Mouse (Mus musculus): ENCODE measurements around the gene Dtx1. TPM values are rescaled to one million over a fixed set of nuclear protein-coding genes. Genes with fewer than 3 reads are reported as not detected.
A peak's percentile ranks its signal among the peaks of the same experiment; 100 is the strongest.

Gene Dtx1
- polyA plus RNA-seq, 1 experiment from 2014 or later: 44.8 TPM

- H3K9me3 ChIP-seq (ENCODE audit: control insufficient read depth, low read length): no peaks in the 10 kb centered on the region
- peaks cover 11% of the 10 kb centered on the region for H3K4me1 ChIP-seq (ENCODE audit: control insufficient read depth, insufficient read depth, low read depth, low read length)
- no peaks in the 10 kb centered on the region for H3K36me3 ChIP-seq (ENCODE audit: control insufficient read depth, insufficient read depth, low read length)
- peaks cover 12% of the 10 kb centered on the region for H3K27me3 ChIP-seq (replicated peaks; ENCODE audit: control insufficient read depth, insufficient read depth, low read length)
- no peak for ATAC-seq
- no peak overlapping the region for H3K9ac ChIP-seq (ENCODE audit: low read depth, low read length)
- no peak overlapping the region for H3K4me3 ChIP-seq (ENCODE audit: low read length)
- 92% methylated on average over 3 of the region's 3 CpGs for WGBS
- no peak overlapping the region for H3K4me2 ChIP-seq (ENCODE audit: low read length)
- no peak overlapping the region for H3K27ac ChIP-seq (ENCODE audit: low read depth, low read length)
These were observed 67.5 kb downstream of the Dtx1 start for GRCm38 (mm10) chr5:120644227-120644626.

GRCm38 (mm10) chr5:120643365-120644085, 68.2 kb downstream of the Dtx1 start:
- no peaks in the 10 kb centered on the region for H3K36me3 ChIP-seq (ENCODE audit: control insufficient read depth, insufficient read depth, low read length)
- H3K9me3 ChIP-seq (ENCODE audit: control insufficient read depth, low read length): no peaks in the 10 kb centered on the region
- peaks cover 6% of the 10 kb centered on the region for H3K27me3 ChIP-seq (replicated peaks; ENCODE audit: control insufficient read depth, insufficient read depth, low read length)
- H3K9ac ChIP-seq (ENCODE audit: low read depth, low read length): no peak overlapping the region; the same call in 1 of the 2 replicates
- H3K4me3 ChIP-seq (ENCODE audit: low read length): no peak overlapping the region
- no peak overlapping the region for H3K4me2 ChIP-seq (ENCODE audit: low read length)
- 0 out of 2 replicates have a peak, but pooled peaks have one; percentile 42 for ATAC-seq
- no peak overlapping the region for H3K27ac ChIP-seq (ENCODE audit: low read depth, low read length)
- peaks cover 4% of the 10 kb centered on the region for H3K4me1 ChIP-seq (ENCODE audit: control insufficient read depth, insufficient read depth, low read depth, low read length)
- 63% methylated on average over 14 of the region's 14 CpGs for WGBS

GRCm38 (mm10) chr5:120640094-120640493, 71.6 kb downstream of the Dtx1 start:
- no peak overlapping the region for H3K4me3 ChIP-seq (ENCODE audit: low read length)
- no peak overlapping the region for H3K4me2 ChIP-seq (ENCODE audit: low read length)
- WGBS: 96% methylated on average over 7 of the region's 7 CpGs
- no peaks in the 10 kb centered on the region for H3K9me3 ChIP-seq (ENCODE audit: control insufficient read depth, low read length)
- ATAC-seq: no peak
- no peak overlapping the region for H3K9ac ChIP-seq (ENCODE audit: low read depth, low read length)
- H3K27ac ChIP-seq (ENCODE audit: low read depth, low read length): no peak overlapping the region
- no peaks in the 10 kb centered on the region for H3K27me3 ChIP-seq (replicated peaks; ENCODE audit: control insufficient read depth, insufficient read depth, low read length)
- H3K4me1 ChIP-seq (ENCODE audit: control insufficient read depth, insufficient read depth, low read depth, low read length): no peaks in the 10 kb centered on the region; the same call in 1 of the 2 replicates
- H3K36me3 ChIP-seq (ENCODE audit: control insufficient read depth, insufficient read depth, low read length): no peaks in the 10 kb centered on the region

GRCm38 (mm10) chr5:120635633-120636032, 76.1 kb downstream of the Dtx1 start:
- no peak overlapping the region for H3K27ac ChIP-seq (ENCODE audit: low read depth, low read length)
- H3K4me2 ChIP-seq (ENCODE audit: low read length): no peak overlapping the region
- 90% methylated on average over 5 of the region's 5 CpGs for WGBS
- no peak for ATAC-seq
- no peaks in the 10 kb centered on the region for H3K27me3 ChIP-seq (replicated peaks; ENCODE audit: control insufficient read depth, insufficient read depth, low read length)
- H3K4me1 ChIP-seq (ENCODE audit: control insufficient read depth, insufficient read depth, low read depth, low read length): no peaks in the 10 kb centered on the region
- H3K4me3 ChIP-seq (ENCODE audit: low read length): no peak overlapping the region
- no peak overlapping the region for H3K9ac ChIP-seq (ENCODE audit: low read depth, low read length)
- H3K36me3 ChIP-seq (ENCODE audit: control insufficient read depth, insufficient read depth, low read length): no peaks in the 10 kb centered on the region
- no peaks in the 10 kb centered on the region for H3K9me3 ChIP-seq (ENCODE audit: control insufficient read depth, low read length)

GRCm38 (mm10) chr5:120634860-120635259, 76.9 kb downstream of the Dtx1 start:
- Histone ChIP-seq H3K4me2 (ENCODE audit: low read length) (no peak overlapping the region), H3K9ac (ENCODE audit: low read depth, low read length) (no peak overlapping the region), H3K4me3 (ENCODE audit: low read length) (no peak overlapping the region), H3K36me3 (ENCODE audit: control insufficient read depth, insufficient read depth, low read length) (no peaks in the 10 kb centered on the region), H3K9me3 (ENCODE audit: control insufficient read depth, low read length) (no peaks in the 10 kb centered on the region), H3K27ac (ENCODE audit: low read depth, low read length) (no peak overlapping the region), H3K27me3 (replicated peaks; ENCODE audit: control insufficient read depth, insufficient read depth, low read length) (peaks cover under 1% of the 10 kb centered on the region; the same call in 1 of the 2 replicates), H3K4me1 (ENCODE audit: control insufficient read depth, insufficient read depth, low read depth, low read length) (no peaks in the 10 kb centered on the region)
- WGBS: 46% methylated on average over 5 of the region's 5 CpGs
- no peak for ATAC-seq

- no peak within 1 kb of the TSS for H3K4me3 ChIP-seq (ENCODE audit: low read length)
- no peaks in the 10 kb centered on the region for H3K4me1 ChIP-seq (ENCODE audit: control insufficient read depth, insufficient read depth, low read depth, low read length)
- 59% methylated on average over 9 of the region's 9 CpGs for WGBS
- no peaks in the 10 kb centered on the region for H3K36me3 ChIP-seq (ENCODE audit: control insufficient read depth, insufficient read depth, low read length)
- H3K9ac ChIP-seq (ENCODE audit: low read depth, low read length): no peak within 1 kb of the TSS
- H3K27me3 ChIP-seq (replicated peaks; ENCODE audit: control insufficient read depth, insufficient read depth, low read length): peaks cover 2% of the 10 kb centered on the region; the same call in 1 of the 2 replicates
- H3K4me2 ChIP-seq (ENCODE audit: low read length): no peak within 1 kb of the TSS
- no peaks in the 10 kb centered on the region for H3K9me3 ChIP-seq (ENCODE audit: control insufficient read depth, low read length)
- no peak for ATAC-seq
- H3K27ac ChIP-seq (ENCODE audit: low read depth, low read length): no peak within 1 kb of the TSS
These were observed 77.6 kb downstream of the Dtx1 start, which contains the start of gene Cfap73 for GRCm38 (mm10) chr5:120634131-120634530. TSS of gene Cfap73 (minus strand) at chr5:120634235.

GRCm38 (mm10) chr5:120631892-120632291, 79.8 kb downstream of the Dtx1 start:
- Histone ChIP-seq H3K27ac (ENCODE audit: low read depth, low read length) (no peak overlapping the region), H3K9me3 (ENCODE audit: control insufficient read depth, low read length) (no peaks in the 10 kb centered on the region), H3K27me3 (replicated peaks; ENCODE audit: control insufficient read depth, insufficient read depth, low read length) (peaks cover 2% of the 10 kb centered on the region; the same call in 1 of the 2 replicates), H3K4me2 (ENCODE audit: low read length) (no peak overlapping the region), H3K4me1 (ENCODE audit: control insufficient read depth, insufficient read depth, low read depth, low read length) (no peaks in the 10 kb centered on the region), H3K4me3 (ENCODE audit: low read length) (no peak overlapping the region), H3K9ac (ENCODE audit: low read depth, low read length) (no peak overlapping the region), H3K36me3 (ENCODE audit: control insufficient read depth, insufficient read depth, low read length) (peaks cover 3% of the 10 kb centered on the region; the same call in 1 of the 2 replicates)
- ATAC-seq: no peak
- 90% methylated on average over 5 of the region's 5 CpGs for WGBS

- Histone ChIP-seq H3K4me2 (ENCODE audit: low read length) (peak overlapping the region; percentile 49), H3K36me3 (ENCODE audit: control insufficient read depth, insufficient read depth, low read length) (peaks cover 9% of the 10 kb centered on the region; the same call in 1 of the 2 replicates), H3K9me3 (ENCODE audit: control insufficient read depth, low read length) (no peaks in the 10 kb centered on the region), H3K27ac (ENCODE audit: low read depth, low read length) (no peak overlapping the region), H3K27me3 (replicated peaks; ENCODE audit: control insufficient read depth, insufficient read depth, low read length) (peaks cover 2% of the 10 kb centered on the region; the same call in 1 of the 2 replicates), H3K9ac (ENCODE audit: low read depth, low read length) (peak overlapping the region; percentile 39; the same call in 1 of the 2 replicates), H3K4me1 (ENCODE audit: control insufficient read depth, insufficient read depth, low read depth, low read length) (no peaks in the 10 kb centered on the region), H3K4me3 (ENCODE audit: low read length) (peak overlapping the region; percentile 19; the same call in 1 of the 2 replicates)
- ATAC-seq: no peak
- 6% methylated on average over 29 of the region's 29 CpGs for WGBS
These were observed 80.6 kb downstream of the Dtx1 start for GRCm38 (mm10) chr5:120631128-120631527.
